Mouse (Mus musculus): ENCODE data around the gene Rab15.

DNA sequence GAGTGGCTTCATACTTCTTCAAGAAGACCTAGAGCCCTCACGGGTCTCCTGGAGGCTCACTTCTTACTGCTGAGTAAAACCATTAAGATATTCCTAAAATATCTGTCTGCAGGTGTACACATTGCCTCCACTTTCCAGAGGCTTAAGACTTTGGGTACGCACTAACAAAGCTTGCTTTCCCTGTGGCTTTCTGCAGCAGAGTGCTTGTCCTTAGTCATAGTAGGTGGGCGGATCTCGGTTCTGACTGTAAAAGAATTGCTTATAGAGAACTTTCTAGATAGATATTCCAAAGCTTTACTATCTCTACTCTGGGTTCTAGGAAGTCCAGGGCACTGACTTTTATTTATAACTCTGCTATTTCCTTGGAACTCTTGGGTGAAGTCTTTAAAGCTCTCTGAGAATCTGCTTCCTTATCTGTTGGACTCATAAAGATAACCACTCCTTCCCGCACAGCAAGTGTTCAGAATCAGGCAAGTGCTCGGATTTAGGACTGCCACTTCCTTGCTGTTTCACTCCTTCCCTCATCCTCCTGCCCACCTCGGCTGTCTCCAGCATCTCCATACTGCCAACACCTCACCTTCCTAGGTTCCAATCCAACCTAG lies 25.7 kb downstream of the Rab15 start:
- TF ChIP-seq CTCF (IDR thresholded peaks at IDR 0.05; ENCODE audit: borderline replicate concordance, insufficient read depth, low read depth, low read length): no peak
- no peak for TF ChIP-seq POLR2A (IDR thresholded peaks at IDR 0.05; ENCODE audit: borderline replicate concordance, insufficient read depth, low read length)
